Mouse (Mus musculus): ENCODE results near the gene Lmx1b. TPM values are rescaled to one million over a fixed set of nuclear protein-coding genes. Genes with fewer than 3 reads are reported as not detected.

Lmx1b gene
- polyA plus RNA-seq, 1 experiment from 2014 or later = 0.55 TPM

DNA sequence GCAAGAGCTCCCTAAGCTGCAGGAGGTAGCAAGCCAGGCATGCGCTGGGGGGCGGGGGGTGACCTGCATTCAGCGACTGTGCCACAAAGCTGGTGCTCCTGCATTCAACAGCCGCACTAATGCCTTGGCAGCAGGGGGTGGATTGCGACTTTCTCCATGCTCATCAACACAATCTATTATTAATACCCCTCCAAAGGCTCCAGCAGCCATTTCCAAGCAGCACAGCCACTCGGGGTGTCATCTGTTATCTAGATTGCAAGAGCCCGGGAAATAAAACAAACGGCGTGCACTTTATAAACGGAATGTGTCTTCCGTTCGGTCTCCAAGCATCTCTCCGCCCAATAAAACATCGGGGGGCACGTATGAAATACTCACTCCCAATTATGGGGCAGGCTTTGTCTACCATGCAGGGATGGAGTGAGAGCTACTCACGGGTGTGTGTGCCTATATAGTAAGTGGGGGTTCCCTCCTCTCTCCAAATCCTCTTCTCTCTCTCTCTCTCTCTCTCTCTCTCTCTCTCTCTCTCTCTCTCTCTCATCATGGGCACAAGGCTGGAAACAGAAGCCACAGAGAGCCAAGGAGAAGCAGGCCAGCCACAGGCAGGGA, 69.0 kb downstream of the Lmx1b start:
- H3K9me3 ChIP-seq = no peaks in the 10 kb centered on the region
- no peak overlapping the region for H3K4me2 ChIP-seq
- 50% methylated on average over 16 of the region's 16 CpGs for WGBS
- peaks cover 65% of the 10 kb centered on the region for H3K27me3 ChIP-seq
- no peak overlapping the region for H3K27ac ChIP-seq
- ATAC-seq (ENCODE audit: insufficient number of reproducible peaks, insufficient read depth, low FRiP score, low TSS enrichment, low read depth) = no peak
- peaks cover 13% of the 10 kb centered on the region for H3K4me1 ChIP-seq
- no peaks in the 10 kb centered on the region for H3K36me3 ChIP-seq
- no peak overlapping the region for H3K4me3 ChIP-seq
- no peak overlapping the region for H3K9ac ChIP-seq

DNA sequence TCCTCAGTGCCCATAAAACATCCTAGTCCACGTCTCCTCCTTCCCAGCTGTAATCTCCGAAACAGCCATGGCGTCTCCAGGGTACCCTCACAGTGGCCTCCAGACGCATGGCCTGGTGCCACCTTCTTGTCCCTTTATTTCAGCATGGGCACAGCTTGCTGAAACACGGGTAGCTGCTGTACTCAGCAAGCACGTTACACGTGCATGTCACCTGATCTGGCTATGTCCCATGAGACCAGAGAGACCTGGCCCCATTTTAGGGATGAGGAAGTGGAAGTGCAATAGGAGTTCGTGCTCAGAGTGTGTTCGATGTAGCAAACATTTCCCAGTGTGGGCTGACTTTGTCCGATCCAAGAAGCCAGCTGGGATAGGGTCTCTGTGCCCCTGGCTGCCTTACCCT, 70.6 kb downstream of the Lmx1b start:
- H3K36me3 ChIP-seq = no peaks in the 10 kb centered on the region
- peaks cover 65% of the 10 kb centered on the region for H3K27me3 ChIP-seq
- WGBS = 70% methylated on average over 10 of the region's 10 CpGs
- no peak overlapping the region for H3K9ac ChIP-seq
- no peaks in the 10 kb centered on the region for H3K9me3 ChIP-seq
- ATAC-seq (ENCODE audit: insufficient number of reproducible peaks, insufficient read depth, low FRiP score, low TSS enrichment, low read depth) = no peak
- H3K4me2 ChIP-seq = no peak overlapping the region
- H3K4me1 ChIP-seq = peaks cover 13% of the 10 kb centered on the region
- H3K4me3 ChIP-seq = no peak overlapping the region
- no peak overlapping the region for H3K27ac ChIP-seq

DNA sequence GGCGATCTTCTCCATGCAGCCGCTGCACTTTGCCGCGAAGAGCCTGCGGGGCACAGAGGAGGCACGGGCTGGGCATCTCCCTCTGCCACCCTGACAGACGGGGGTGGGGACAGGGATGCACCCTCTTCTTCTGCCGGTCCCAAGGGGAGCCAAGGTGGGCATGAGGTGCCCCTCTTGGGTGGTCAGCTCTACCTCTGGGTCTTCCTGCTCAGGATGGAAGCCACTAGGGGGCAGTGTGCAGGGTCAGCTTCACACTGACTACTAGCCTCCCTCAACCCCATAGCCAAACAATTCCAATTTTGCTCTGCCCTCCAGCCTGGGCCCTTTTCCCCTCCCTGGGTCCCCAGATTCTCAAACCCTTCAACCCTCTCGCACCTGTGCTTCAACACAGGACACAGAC, 71.1 kb downstream of the Lmx1b start:
- no peak overlapping the region for H3K9ac ChIP-seq
- H3K36me3 ChIP-seq = no peaks in the 10 kb centered on the region
- H3K4me3 ChIP-seq = no peak overlapping the region
- H3K4me1 ChIP-seq = peaks cover 13% of the 10 kb centered on the region
- H3K27me3 ChIP-seq = peaks cover 63% of the 10 kb centered on the region
- H3K4me2 ChIP-seq = peak overlapping the region; percentile 20; the same call in 1 of the 2 replicates
- no peak for ATAC-seq (ENCODE audit: insufficient number of reproducible peaks, insufficient read depth, low FRiP score, low TSS enrichment, low read depth)
- H3K9me3 ChIP-seq = no peaks in the 10 kb centered on the region
- no peak overlapping the region for H3K27ac ChIP-seq
- 29% methylated on average over 9 of the region's 9 CpGs for WGBS

DNA sequence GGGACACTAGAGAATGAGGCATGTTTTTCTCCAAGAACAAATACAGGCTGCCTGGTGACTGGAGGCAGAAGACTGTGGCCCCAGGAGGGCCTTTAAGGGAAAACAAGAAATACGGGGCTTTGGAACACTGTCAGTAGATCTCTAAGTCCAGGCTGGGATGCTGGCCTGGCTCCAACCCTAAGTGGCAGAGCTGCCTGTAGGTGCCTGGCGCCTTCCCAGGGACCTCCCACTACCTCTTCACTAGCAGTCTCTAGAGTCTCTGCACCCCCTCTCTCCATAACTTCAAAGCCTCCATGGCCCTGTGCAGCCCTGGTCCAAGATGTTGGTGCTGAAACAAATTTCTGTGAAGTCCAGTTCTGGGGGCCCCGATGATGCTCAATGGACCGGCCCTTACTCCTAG, 74.4 kb downstream of the Lmx1b start:
- Histone ChIP-seq H3K9ac (no peak overlapping the region), H3K4me3 (no peak overlapping the region), H3K36me3 (no peaks in the 10 kb centered on the region), H3K27me3 (peaks cover 52% of the 10 kb centered on the region), H3K4me1 (peaks cover 17% of the 10 kb centered on the region), H3K9me3 (no peaks in the 10 kb centered on the region), H3K4me2 (no peak overlapping the region), H3K27ac (no peak overlapping the region)
- 63% methylated on average over 4 of the region's 4 CpGs for WGBS
- no peak for ATAC-seq (ENCODE audit: insufficient number of reproducible peaks, insufficient read depth, low FRiP score, low TSS enrichment, low read depth)

DNA sequence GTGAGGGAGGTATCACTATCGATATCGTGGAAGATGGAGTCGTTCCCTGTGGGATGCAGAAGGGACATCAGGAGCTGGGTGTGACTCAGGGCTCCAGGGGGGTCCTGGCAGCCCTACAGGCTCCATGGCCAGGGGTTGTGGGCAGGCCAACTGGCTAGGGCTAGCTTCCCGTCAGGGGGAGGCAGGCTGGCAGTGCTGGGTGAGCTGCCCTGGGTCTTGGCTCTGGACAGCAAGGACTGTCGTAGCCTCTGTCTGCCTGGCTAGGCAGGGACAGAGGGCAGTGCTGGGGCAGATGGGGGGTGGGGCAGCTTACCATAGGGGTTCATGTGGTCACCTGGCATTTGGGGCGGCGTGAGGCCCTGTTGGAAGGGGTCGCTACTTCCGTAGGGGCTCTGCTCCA, 75.6 kb downstream of the Lmx1b start:
- Histone ChIP-seq H3K27me3 (peaks cover 40% of the 10 kb centered on the region), H3K36me3 (no peaks in the 10 kb centered on the region), H3K9me3 (no peaks in the 10 kb centered on the region), H3K4me3 (no peak overlapping the region), H3K27ac (no peak overlapping the region), H3K4me2 (no peak overlapping the region), H3K4me1 (peaks cover 20% of the 10 kb centered on the region), H3K9ac (no peak overlapping the region)
- no peak for ATAC-seq (ENCODE audit: insufficient number of reproducible peaks, insufficient read depth, low FRiP score, low TSS enrichment, low read depth)
- 84% methylated on average over 9 of the region's 9 CpGs for WGBS

DNA sequence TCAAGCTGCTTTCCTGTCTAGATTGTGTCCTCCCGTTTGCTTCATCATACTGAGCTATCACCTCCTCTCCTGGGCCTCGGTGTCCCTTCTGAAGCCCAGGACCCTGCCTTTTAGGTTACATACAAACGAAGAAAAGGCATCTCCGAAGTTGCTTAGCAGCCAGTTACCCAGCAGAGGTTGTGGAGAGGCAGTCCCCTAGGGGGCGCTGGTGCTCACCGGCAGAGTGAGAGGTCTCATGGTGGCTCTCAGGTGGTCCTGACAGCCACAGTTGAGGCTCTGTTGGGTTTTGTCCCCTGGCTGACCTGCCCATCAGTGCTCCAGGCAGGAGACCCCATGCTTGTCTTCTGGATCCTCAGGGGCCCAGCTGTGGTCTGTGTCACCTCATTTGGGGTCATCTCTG, 80.6 kb downstream of the Lmx1b start:
- Histone ChIP-seq H3K4me2 (peak overlapping the region; percentile 39), H3K9me3 (no peaks in the 10 kb centered on the region), H3K4me3 (peak overlapping the region; percentile 3; the same call in 1 of the 2 replicates), H3K27ac (no peak overlapping the region), H3K36me3 (no peaks in the 10 kb centered on the region), H3K9ac (no peak overlapping the region), H3K4me1 (peaks cover 15% of the 10 kb centered on the region), H3K27me3 (peaks cover 22% of the 10 kb centered on the region)
- ATAC-seq (ENCODE audit: insufficient number of reproducible peaks, insufficient read depth, low FRiP score, low TSS enrichment, low read depth) = no peak
- 7% methylated on average over 6 of the region's 6 CpGs for WGBS

DNA sequence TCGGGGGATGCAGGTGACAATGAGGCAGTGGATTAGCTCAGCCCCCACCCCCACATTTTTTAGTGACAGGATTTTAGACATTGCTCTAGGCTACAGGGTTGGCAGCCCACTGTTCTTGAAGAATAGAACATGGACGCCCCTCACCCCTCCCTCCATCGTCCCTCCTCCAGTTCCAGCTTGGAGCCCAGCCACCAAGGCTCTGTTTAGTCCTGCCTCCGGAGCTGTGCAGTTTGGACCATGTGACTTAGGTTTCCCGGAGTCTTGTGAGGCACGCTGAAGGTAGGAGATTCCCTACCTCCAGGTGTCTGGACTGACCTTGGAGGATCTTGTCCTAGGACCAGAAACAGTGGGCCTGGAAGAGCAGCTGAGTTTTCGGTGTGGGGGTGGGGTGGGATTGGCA, 81.0 kb downstream of the Lmx1b start:
- no peaks in the 10 kb centered on the region for H3K9me3 ChIP-seq
- peaks cover 15% of the 10 kb centered on the region for H3K4me1 ChIP-seq
- peak overlapping the region; percentile 39 for H3K4me2 ChIP-seq
- H3K4me3 ChIP-seq = peak overlapping the region; percentile 3; the same call in 1 of the 2 replicates
- no peak overlapping the region for H3K9ac ChIP-seq
- 14% methylated on average over 7 of the region's 7 CpGs for WGBS
- peaks cover 20% of the 10 kb centered on the region for H3K27me3 ChIP-seq
- ATAC-seq (ENCODE audit: insufficient number of reproducible peaks, insufficient read depth, low FRiP score, low TSS enrichment, low read depth) = peak; percentile 26; the same call in 1 of the 2 replicates
- H3K36me3 ChIP-seq = no peaks in the 10 kb centered on the region
- H3K27ac ChIP-seq = no peak overlapping the region

DNA sequence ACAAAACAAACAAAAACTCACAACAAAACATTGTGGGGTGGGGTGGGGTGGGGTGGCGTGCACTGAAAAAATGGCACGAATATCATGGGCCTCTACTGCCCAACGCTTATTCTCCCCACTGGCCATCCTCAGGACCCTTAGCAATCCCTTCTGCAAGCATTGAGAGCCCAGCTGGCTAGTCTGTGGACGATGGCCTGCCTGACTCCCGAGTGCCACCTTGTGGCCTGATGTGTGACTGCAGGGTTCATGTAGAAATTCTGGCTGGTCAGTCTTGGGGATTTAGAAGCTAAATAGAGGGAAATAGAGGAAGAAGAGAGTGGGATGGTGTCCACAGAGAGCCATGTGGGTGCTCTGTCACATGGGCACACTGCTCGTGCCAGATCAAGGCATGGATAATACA, 82.1 kb downstream of the Lmx1b start:
- H3K36me3 ChIP-seq = no peaks in the 10 kb centered on the region
- H3K27me3 ChIP-seq = peaks cover 20% of the 10 kb centered on the region
- H3K4me2 ChIP-seq = no peak overlapping the region
- ATAC-seq (ENCODE audit: insufficient number of reproducible peaks, insufficient read depth, low FRiP score, low TSS enrichment, low read depth) = no peak
- peaks cover 15% of the 10 kb centered on the region for H3K4me1 ChIP-seq
- no peak overlapping the region for H3K4me3 ChIP-seq
- no peaks in the 10 kb centered on the region for H3K9me3 ChIP-seq
- WGBS = 7% methylated on average over 6 of the region's 6 CpGs
- no peak overlapping the region for H3K9ac ChIP-seq
- H3K27ac ChIP-seq = no peak overlapping the region

DNA sequence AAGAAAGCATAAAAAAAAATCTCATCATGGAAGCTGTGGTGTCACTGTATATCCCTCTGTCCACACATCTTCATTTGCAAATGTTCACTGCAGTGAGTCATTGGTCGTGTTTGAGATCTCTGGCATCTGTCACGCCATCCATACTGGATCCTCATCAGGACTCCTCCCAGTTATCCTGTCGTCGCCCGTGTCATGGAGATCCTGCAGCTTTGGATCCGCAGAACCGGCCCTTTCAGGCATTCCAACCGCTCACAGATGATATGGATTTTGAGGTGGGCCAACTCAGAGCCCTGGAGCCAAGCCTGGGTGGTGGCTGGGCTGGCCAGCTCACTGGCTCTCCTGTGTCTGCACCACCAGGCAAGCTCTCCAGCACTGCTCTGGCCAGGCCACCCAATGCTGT, 84.7 kb downstream of the Lmx1b start:
- no peak overlapping the region for H3K4me3 ChIP-seq
- H3K27me3 ChIP-seq = peaks cover 11% of the 10 kb centered on the region
- no peaks in the 10 kb centered on the region for H3K9me3 ChIP-seq
- 62% methylated on average over 8 of the region's 8 CpGs for WGBS
- no peak overlapping the region for H3K4me2 ChIP-seq
- H3K4me1 ChIP-seq = peaks cover 10% of the 10 kb centered on the region
- H3K9ac ChIP-seq = no peak overlapping the region
- no peak overlapping the region for H3K27ac ChIP-seq
- no peak for ATAC-seq (ENCODE audit: insufficient number of reproducible peaks, insufficient read depth, low FRiP score, low TSS enrichment, low read depth)
- no peaks in the 10 kb centered on the region for H3K36me3 ChIP-seq

DNA sequence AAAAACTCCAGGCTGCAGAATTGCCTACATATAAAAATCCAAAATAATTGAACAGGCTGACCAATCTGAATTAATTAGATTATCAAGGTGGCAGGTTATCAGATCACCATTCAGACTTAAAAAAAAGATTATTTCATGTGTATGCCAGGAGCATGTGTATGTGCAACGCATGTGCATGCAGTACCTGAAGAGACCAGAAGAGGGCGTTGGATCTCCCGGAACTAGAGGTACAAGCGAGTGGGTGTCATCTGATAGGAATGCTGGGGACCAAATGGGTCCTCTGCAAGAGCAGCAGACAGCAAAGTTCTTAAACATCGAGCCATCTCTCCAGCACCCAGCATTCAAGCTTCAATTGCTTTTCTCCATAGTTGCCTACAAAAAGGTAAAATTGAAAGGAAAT, 87.6 kb downstream of the Lmx1b start:
- Histone ChIP-seq H3K4me3 (no peak overlapping the region), H3K9me3 (no peaks in the 10 kb centered on the region), H3K4me1 (peaks cover under 1% of the 10 kb centered on the region; the same call in 1 of the 2 replicates), H3K27me3 (peaks cover 5% of the 10 kb centered on the region; the same call in 1 of the 2 replicates), H3K4me2 (no peak overlapping the region), H3K9ac (no peak overlapping the region), H3K27ac (no peak overlapping the region), H3K36me3 (no peaks in the 10 kb centered on the region)
- ATAC-seq (ENCODE audit: insufficient number of reproducible peaks, insufficient read depth, low FRiP score, low TSS enrichment, low read depth) = no peak
- WGBS = 58% methylated on average over 5 of the region's 5 CpGs

DNA sequence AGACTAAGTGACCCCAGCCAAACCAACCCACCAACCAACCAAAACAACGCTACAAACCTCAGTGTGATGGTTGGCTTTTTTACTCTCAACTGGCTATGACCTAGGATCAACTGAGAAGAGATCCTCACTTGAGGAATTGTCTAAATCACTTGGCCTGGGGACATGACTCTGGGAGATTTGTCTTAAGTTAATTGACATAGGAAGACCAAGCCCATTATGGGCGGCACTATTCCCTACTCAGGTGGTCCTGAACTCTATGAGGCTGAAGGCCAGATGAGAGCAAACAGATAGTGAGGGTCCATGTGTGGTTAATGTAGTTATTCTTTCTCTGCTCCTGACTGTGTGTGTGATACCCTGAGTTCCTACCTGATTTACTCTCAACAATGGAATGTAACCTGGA, 92.7 kb downstream of the Lmx1b start:
- no peaks in the 10 kb centered on the region for H3K9me3 ChIP-seq
- ATAC-seq (ENCODE audit: insufficient number of reproducible peaks, insufficient read depth, low FRiP score, low TSS enrichment, low read depth) = no peak
- H3K4me1 ChIP-seq = peaks cover 33% of the 10 kb centered on the region
- peaks cover 41% of the 10 kb centered on the region for H3K27me3 ChIP-seq
- H3K9ac ChIP-seq = no peak overlapping the region
- no peak overlapping the region for H3K4me3 ChIP-seq
- H3K36me3 ChIP-seq = no peaks in the 10 kb centered on the region
- H3K27ac ChIP-seq = no peak overlapping the region
- H3K4me2 ChIP-seq = no peak overlapping the region
- WGBS = 88% methylated on average over 2 of the region's 2 CpGs

DNA sequence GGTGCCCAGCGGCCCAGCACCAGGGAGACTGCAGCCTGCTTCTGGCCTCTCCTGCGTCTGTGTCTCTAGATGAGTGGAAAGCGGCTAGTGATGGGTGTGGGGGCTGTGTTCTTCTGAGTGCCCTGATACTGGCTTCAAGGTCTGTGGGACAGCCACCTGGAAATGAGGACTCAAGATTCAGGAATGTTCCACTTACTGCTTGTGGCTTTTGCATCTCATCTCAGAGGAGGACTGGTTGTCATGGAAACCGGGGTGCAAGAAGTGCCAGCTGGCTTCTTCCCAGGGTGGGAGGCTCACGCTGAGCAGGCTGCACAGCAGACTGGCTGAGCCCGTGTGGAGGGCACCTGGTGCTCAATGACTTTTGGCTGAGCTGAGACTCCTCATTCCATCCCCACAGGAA, 93.4 kb downstream of the Lmx1b start:
- Histone ChIP-seq H3K27ac (peak overlapping the region; percentile 65; the same call in 1 of the 2 replicates), H3K9ac (0 out of 2 replicates have a peak overlapping the region, but pooled peaks have one; percentile 11), H3K4me2 (peak overlapping the region; percentile 30; the same call in 1 of the 2 replicates), H3K4me1 (peaks cover 33% of the 10 kb centered on the region), H3K9me3 (no peaks in the 10 kb centered on the region), H3K27me3 (peaks cover 46% of the 10 kb centered on the region), H3K4me3 (no peak overlapping the region), H3K36me3 (no peaks in the 10 kb centered on the region)
- WGBS = 25% methylated on average over 6 of the region's 6 CpGs
- no peak for ATAC-seq (ENCODE audit: insufficient number of reproducible peaks, insufficient read depth, low FRiP score, low TSS enrichment, low read depth)

Measured in embryonic facial prominence, embryonic 13.5 days (tissue).